Mouse (Mus musculus) thymus, adult 2 months (tissue): ENCODE results near the gene Ccdc9.

Source experiments
- CTCF ChIP-seq: fragments of 200-500 bp; IDR thresholded peaks from 2 replicates; pipeline ENCODE4 v1.5.1; 2012; ENCODE audit warnings: mild to moderate bottlenecking, control low read depth, low read length, moderate library complexity, borderline replicate concordance; ENCODE audit not compliant: control insufficient read depth, poor library complexity, insufficient read depth; ENCODE audit errors: extremely low read depth
- POLR2A ChIP-seq: fragments of 200-500 bp; IDR thresholded peaks from 2 replicates; pipeline ENCODE4 v1.6.1; 2012; ENCODE audit warnings: mild to moderate bottlenecking, low read length, control low read depth, moderate library complexity; ENCODE audit not compliant: control insufficient read depth, poor library complexity, insufficient read depth; ENCODE audit errors: extremely low read depth

GRCm38 (mm10) chr7:16284904-16285303 lies 1.7 kb downstream of the Ccdc9 start:
- TF ChIP-seq CTCF: no peak
- no peak for TF ChIP-seq POLR2A
